Mouse (Mus musculus) midbrain, embryonic 10.5 days (tissue): ENCODE measurements around the gene Dennd4a. TPM values are rescaled to one million over a fixed set of nuclear protein-coding genes. Genes with fewer than 3 reads are reported as not detected.
A peak's percentile ranks its signal among the peaks of the same experiment; 100 is the strongest.

ENCODE experiments used
- DNase-seq: peaks from one replicate; pipeline ENCODE4 v3.0.0-alpha.2; 2017; ENCODE audit warnings: low spot score
- H3K27ac ChIP-seq: fragments of 300-500 bp; sonication (generic); replicated peaks from 2 replicates; pipeline ENCODE4 v1.5.1; 2016; ENCODE audit warnings: mild to moderate bottlenecking
- H3K27me3 ChIP-seq: fragments of 300-500 bp; sonication (generic); 2 replicates; pipeline ENCODE4 v1.6.1; 2016; ENCODE audit warnings: low read depth, mild to moderate bottlenecking; ENCODE audit not compliant: poor library complexity, severe bottlenecking
- H3K36me3 ChIP-seq: fragments of 300-500 bp; sonication (generic); 2 replicates; pipeline ENCODE4 v1.6.1; 2016; ENCODE audit warnings: mild to moderate bottlenecking, moderate library complexity
- H3K4me1 ChIP-seq: fragments of 300-500 bp; sonication (generic); 2 replicates; pipeline ENCODE4 v1.6.1; 2016
- H3K4me3 ChIP-seq: fragments of 300-500 bp; sonication (generic); 2 replicates; pipeline ENCODE4 v1.5.1; 2016; ENCODE audit warnings: mild to moderate bottlenecking, moderate library complexity
- H3K9me3 ChIP-seq: fragments of 300-500 bp; sonication (generic); replicated peaks from 2 replicates; pipeline ENCODE4 v1.6.1; 2016; ENCODE audit warnings: mild to moderate bottlenecking
- WGBS: fragments of 180-500 bp; shearing (Covaris S2); methylation state at CpG from one replicate; pipeline ENCODE4 v1.1.7; 2016; 5-methylcytosine and 5-hydroxymethylcytosine counted together
- polyA plus RNA-seq: library from polyadenylated mRNA; unstranded; fragments of >200 nt; fragmentation: Nextera tagmentation; extraction: Ambion mirVana; gene quantifications from 2 replicates; pipeline ENCODE4 v1.2.1, GENCODE M21; 2016

Dennd4a gene
- polyA plus RNA-seq, 1 experiment from 2014 or later: 6.7 TPM

GRCm38 (mm10) chr9:64940731-64941346, 129.7 kb downstream of the Dennd4a start:
- no peak for DNase-seq
- peaks cover 39% of the 10 kb centered on the region for H3K27me3 ChIP-seq
- H3K9me3 ChIP-seq: no peaks in the 10 kb centered on the region
- H3K27ac ChIP-seq: no peak overlapping the region
- no peak overlapping the region for H3K4me3 ChIP-seq
- peaks cover 10% of the 10 kb centered on the region for H3K4me1 ChIP-seq
- no peaks in the 10 kb centered on the region for H3K36me3 ChIP-seq
- WGBS: 86% methylated on average over 11 of the region's 11 CpGs

DNA sequence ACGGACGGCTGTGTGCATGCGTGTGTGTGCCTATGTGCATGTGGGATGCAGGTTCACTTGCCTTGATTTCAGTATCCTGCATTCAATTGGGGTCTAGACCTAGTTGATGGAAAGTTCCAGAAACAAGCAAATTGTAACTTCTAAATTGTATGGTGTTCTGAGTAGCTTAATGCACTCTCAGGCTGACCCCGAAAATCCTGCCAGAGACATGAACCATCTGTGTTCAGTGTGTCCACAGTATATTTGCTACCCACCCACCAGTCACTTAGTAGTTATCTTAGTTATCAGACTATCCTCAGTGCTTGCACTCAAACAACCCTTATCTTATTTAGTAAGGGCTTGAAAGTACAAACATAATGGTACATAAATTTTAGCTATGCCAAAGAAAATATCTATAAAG, 130.5 kb downstream of the Dennd4a start:
- no peak overlapping the region for H3K4me3 ChIP-seq
- H3K27me3 ChIP-seq: peaks cover 36% of the 10 kb centered on the region
- H3K9me3 ChIP-seq: no peaks in the 10 kb centered on the region
- DNase-seq: no peak
- WGBS: 94% methylated on average over 4 of the region's 4 CpGs
- H3K27ac ChIP-seq: no peak overlapping the region
- peaks cover 5% of the 10 kb centered on the region for H3K4me1 ChIP-seq
- no peaks in the 10 kb centered on the region for H3K36me3 ChIP-seq

GRCm38 (mm10) chr9:64943997-64944396, 132.9 kb downstream of the Dennd4a start:
- no peak for DNase-seq
- WGBS: 33% methylated on average over 11 of the region's 11 CpGs
- no peaks in the 10 kb centered on the region for H3K9me3 ChIP-seq
- peaks cover 41% of the 10 kb centered on the region for H3K27me3 ChIP-seq
- H3K4me1 ChIP-seq: peaks cover 5% of the 10 kb centered on the region
- no peak overlapping the region for H3K4me3 ChIP-seq
- H3K27ac ChIP-seq: no peak overlapping the region
- H3K36me3 ChIP-seq: no peaks in the 10 kb centered on the region

GRCm38 (mm10) chr9:64947483-64948095, 136.4 kb downstream of the Dennd4a start:
- peaks cover 63% of the 10 kb centered on the region for H3K27me3 ChIP-seq

GRCm38 (mm10) chr9:64951161-64951657, 140.1 kb downstream of the Dennd4a start, which contains the start of gene Slc24a1:
Slc24a1 (minus strand) TSS chr9:64951607.
- peaks cover 50% of the 10 kb centered on the region for H3K27me3 ChIP-seq

More at GRCm38 (mm10) chr9:64947483-64948095, 136.4 kb downstream of the Dennd4a start:
- peaks cover 19% of the 10 kb centered on the region for H3K4me1 ChIP-seq
- no peak overlapping the region for H3K4me3 ChIP-seq
- no peaks in the 10 kb centered on the region for H3K36me3 ChIP-seq
- no peak for DNase-seq
- no peak overlapping the region for H3K27ac ChIP-seq
- WGBS: 87% methylated on average over 9 of the region's 9 CpGs
- H3K9me3 ChIP-seq: no peaks in the 10 kb centered on the region

DNA sequence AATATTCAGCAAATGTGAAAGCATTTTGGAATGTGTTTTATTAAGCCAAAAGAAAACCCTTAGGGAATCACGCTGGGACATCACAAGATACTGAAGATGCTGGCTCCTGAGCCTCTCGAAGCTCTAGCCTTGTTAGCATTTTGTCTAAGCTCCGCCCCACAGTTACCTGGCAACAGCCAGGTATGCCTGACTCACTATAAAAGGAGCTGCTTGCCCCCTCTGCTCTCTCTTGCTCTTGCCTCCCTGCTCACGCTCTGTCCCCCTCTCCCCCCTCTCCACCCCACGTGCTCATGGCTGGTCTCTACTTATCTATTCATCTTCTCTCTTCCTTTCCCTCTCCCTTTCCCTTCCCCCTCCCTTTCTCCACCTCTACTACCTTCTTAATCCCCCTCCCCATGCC, 140.9 kb downstream of the Dennd4a start:
- no peak for DNase-seq
- H3K4me3 ChIP-seq: no peak overlapping the region
- H3K27me3 ChIP-seq: peaks cover 50% of the 10 kb centered on the region
- WGBS: 15% methylated on average over 5 of the region's 5 CpGs
- H3K4me1 ChIP-seq: peaks cover 21% of the 10 kb centered on the region
- no peaks in the 10 kb centered on the region for H3K9me3 ChIP-seq
- H3K27ac ChIP-seq: no peak overlapping the region
- H3K36me3 ChIP-seq: no peaks in the 10 kb centered on the region

More at GRCm38 (mm10) chr9:64951161-64951657, 140.1 kb downstream of the Dennd4a start, which contains the start of gene Slc24a1:
- Histone ChIP-seq H3K27ac (no peak within 1 kb of the TSS), H3K36me3 (no peaks in the 10 kb centered on the region), H3K4me3 (no peak within 1 kb of the TSS), H3K9me3 (no peaks in the 10 kb centered on the region), H3K4me1 (peaks cover 17% of the 10 kb centered on the region)
- 33% methylated on average over 11 of the region's 11 CpGs for WGBS
- no peak for DNase-seq

GRCm38 (mm10) chr9:64953190-64953589, 142.1 kb downstream of the Dennd4a start:
- Histone ChIP-seq H3K9me3 (no peaks in the 10 kb centered on the region), H3K36me3 (no peaks in the 10 kb centered on the region), H3K27me3 (peaks cover 45% of the 10 kb centered on the region), H3K4me3 (no peak overlapping the region), H3K27ac (no peak overlapping the region), H3K4me1 (peaks cover 21% of the 10 kb centered on the region)
- DNase-seq: no peak
- WGBS: 83% methylated on average over 7 of the region's 7 CpGs

DNA sequence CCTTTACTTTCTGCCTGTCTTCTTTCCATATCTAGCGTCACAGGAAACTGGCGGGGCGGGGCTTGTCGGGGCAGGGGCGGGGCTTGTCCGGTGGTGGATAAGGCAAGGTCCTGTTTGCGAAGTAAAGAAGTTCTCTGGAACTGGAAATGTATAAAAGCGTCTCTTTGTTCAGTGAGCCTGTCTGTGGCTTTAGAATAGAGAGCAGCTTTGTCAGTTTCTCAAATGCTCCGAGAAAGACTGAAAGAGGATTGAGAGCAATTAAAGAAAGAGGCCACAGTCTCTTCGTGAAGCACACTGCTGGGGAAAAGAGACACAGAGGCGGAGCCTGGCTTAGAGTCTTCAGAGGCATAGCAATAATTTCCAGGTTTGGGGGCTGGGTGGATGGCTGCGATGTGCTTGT, 145.2 kb downstream of the Dennd4a start:
- H3K27me3 ChIP-seq: peaks cover 29% of the 10 kb centered on the region
- no peaks in the 10 kb centered on the region for H3K9me3 ChIP-seq
- H3K27ac ChIP-seq: no peak overlapping the region
- no peak for DNase-seq
- H3K4me3 ChIP-seq: peak overlapping the region; percentile 12; the same call in 1 of the 2 replicates
- H3K36me3 ChIP-seq: no peaks in the 10 kb centered on the region
- H3K4me1 ChIP-seq: peaks cover 27% of the 10 kb centered on the region
- 28% methylated on average over 12 of the region's 12 CpGs for WGBS

DNA sequence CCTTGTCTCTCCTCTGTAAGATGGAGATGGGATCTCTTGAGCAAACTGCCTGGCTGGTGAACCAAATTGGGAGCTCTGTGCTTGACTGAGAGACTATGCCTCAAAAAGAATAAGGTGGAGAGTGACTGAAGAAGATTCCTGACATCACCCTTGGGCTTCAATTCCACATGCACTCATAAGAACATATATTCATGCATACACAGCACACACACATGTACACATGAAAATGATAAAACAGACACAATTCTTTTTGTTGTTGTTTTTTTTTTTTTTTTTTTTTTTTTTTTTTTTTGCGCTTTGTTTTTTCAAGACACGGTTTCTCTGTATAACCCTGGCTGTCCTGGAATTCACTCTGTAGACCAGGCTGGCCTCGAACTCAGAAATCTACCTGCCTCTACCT, 146.1 kb downstream of the Dennd4a start:
- Histone ChIP-seq H3K4me3 (no peak overlapping the region), H3K27me3 (peaks cover 19% of the 10 kb centered on the region), H3K36me3 (peaks cover 6% of the 10 kb centered on the region), H3K4me1 (peaks cover 25% of the 10 kb centered on the region), H3K27ac (no peak overlapping the region), H3K9me3 (no peaks in the 10 kb centered on the region)
- WGBS: 81% methylated on average over 3 of the region's 3 CpGs
- no peak for DNase-seq

GRCm38 (mm10) chr9:64960117-64960977, 149.2 kb downstream of the Dennd4a start, which contains the start of gene Ints14:
Ints14 (plus strand) TSS chr9:64960905.
- Histone ChIP-seq H3K27ac (peak within 1 kb of the TSS; percentile 91), H3K4me1 (peaks cover 22% of the 10 kb centered on the region), H3K27me3 (no peaks in the 10 kb centered on the region), H3K9me3 (no peaks in the 10 kb centered on the region), H3K4me3 (peak within 1 kb of the TSS; percentile 65), H3K36me3 (peaks cover 37% of the 10 kb centered on the region)
- 7% methylated on average over 29 of the region's 29 CpGs for WGBS
- DNase-seq: peak; percentile 95

DNA sequence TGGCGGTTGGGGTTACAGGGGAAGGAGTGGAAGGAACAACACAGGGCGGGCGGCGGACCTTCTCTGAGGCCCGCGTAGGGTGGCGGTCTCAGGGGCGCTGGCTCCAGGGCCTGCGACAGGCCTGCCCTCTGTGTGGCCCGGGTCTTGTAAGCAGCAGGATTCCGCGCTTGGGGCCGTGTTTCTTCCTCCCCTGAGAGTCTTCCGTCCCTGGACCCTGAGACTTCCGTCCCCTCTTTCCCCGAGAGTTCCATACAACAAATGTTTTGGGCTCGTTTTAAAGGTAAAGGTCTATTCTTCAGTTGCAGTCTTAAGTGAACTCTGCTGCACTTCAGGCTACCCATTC, 149.8 kb downstream of the Dennd4a start:
- peak overlapping the region; percentile 65 for H3K4me3 ChIP-seq
- no peak for DNase-seq
- H3K4me1 ChIP-seq: peaks cover 22% of the 10 kb centered on the region
- no peaks in the 10 kb centered on the region for H3K27me3 ChIP-seq
- H3K27ac ChIP-seq: peak overlapping the region; percentile 91
- peaks cover 43% of the 10 kb centered on the region for H3K36me3 ChIP-seq
- H3K9me3 ChIP-seq: no peaks in the 10 kb centered on the region
- 0% methylated on average over 17 of the region's 17 CpGs for WGBS
